ENCODE assay signal across 17 mouse cellular contexts in the genomic region with DNA sequence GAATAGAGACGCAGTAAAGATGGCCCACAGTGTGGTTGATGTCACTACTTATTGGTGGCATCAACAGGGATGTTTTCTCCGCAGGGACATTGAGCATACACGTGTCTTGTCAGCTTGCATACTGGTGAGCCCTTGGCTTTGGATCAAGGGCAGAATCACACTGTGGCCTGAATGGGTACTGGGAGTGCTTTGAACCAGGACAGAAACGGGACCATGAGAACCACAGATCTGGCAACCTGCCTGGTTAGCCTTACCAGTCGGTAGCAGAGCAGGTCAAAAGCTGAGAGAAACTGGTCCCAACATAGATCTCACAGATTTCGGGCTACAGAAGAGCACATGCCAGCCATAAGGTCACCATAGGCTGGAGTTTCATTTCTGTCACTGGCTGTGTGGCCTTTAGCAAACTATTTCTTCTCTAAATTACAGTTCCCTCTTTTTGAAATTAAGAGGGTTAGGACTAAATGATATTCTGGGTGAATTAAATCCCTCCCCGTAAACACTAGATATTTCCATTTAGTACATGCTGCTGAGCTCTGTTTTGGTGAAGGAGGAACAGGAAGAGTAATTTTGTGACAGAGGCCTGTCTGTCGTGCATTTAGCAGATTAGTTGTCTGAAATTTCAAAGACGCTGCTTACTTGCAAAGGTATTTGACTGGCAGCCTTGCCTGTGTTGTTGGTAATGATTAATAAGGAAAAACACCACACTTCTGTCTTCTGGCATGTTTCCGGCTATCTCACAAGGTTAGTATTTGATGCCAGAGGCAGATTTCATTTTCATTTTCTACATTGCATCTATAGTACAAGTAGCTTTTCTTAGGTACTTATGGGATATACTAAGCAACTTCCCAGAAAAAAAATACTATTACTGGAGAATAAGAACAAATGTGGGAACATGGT. TPM values are rescaled to one million over a fixed set of nuclear protein-coding genes. Genes with fewer than 3 reads are reported as not detected.
A peak's percentile ranks its signal among the peaks of the same experiment; 100 is the strongest.
DNase-seq lines count a peak whose midpoint lies in the region; ATAC-seq and TF ChIP-seq lines count a peak whose summit lies in the region.
"Had no signal": no experiment of that assay in that cellular context is flagged by ENCODE, and none has a peak within 500 bp of the region (broad histone marks: within the 10 kb centered on the region; RNA-seq: fewer than 3 reads in every experiment).

No protein-coding gene starts in this region.

- ATAC-seq in kidney, embryonic 16.5 days (ENCODE audit: low FRiP score, low TSS enrichment) = no peak
- no peak for ATAC-seq in forebrain, embryonic 13.5 days
- no peak for ATAC-seq in forebrain, postnatal 0 days
- ATAC-seq: liver, embryonic 12.5 days had no signal

- H3K4me2 ChIP-seq in kidney, embryonic 16.5 days (replicated peaks; ENCODE audit: low read depth, low read length) = no peak overlapping the region
- H3K4me2 ChIP-seq in forebrain, embryonic 13.5 days = no peak overlapping the region
- H3K4me2 ChIP-seq in forebrain, postnatal 0 days (ENCODE audit: low read depth) = no peak overlapping the region
- H3K4me2 ChIP-seq: liver, embryonic 12.5 days; lung, embryonic 14.5 days; midbrain, embryonic 12.5 days; neural tube, embryonic 15.5 days had no signal

- no peaks in the 10 kb centered on the region for H3K36me3 ChIP-seq in kidney, embryonic 16.5 days (ENCODE audit: insufficient read depth, low read length)
- H3K36me3 ChIP-seq in forebrain, embryonic 13.5 days (ENCODE audit: poor library complexity, severe bottlenecking) = no peaks in the 10 kb centered on the region
- no peaks in the 10 kb centered on the region for H3K36me3 ChIP-seq in forebrain, postnatal 0 days (ENCODE audit: insufficient read depth)
- H3K36me3 ChIP-seq: liver, embryonic 12.5 days; midbrain, embryonic 12.5 days; neural tube, embryonic 15.5 days had no signal

- H3K9me3 ChIP-seq in kidney, embryonic 16.5 days (ENCODE audit: low read length) = no peaks in the 10 kb centered on the region
- no peaks in the 10 kb centered on the region for H3K9me3 ChIP-seq in forebrain, embryonic 13.5 days (replicated peaks)
- no peaks in the 10 kb centered on the region for H3K9me3 ChIP-seq in forebrain, postnatal 0 days (ENCODE audit: low read length)
- H3K9me3 ChIP-seq: liver, embryonic 12.5 days; midbrain, embryonic 12.5 days; neural tube, embryonic 15.5 days had no signal

- peak; percentile 22 for DNase-seq in cerebellum, adult 11-12 months
- DNase-seq in cerebellum, adult 9-10 months = no peak
- peak; percentile 64 to 78 for DNase-seq in kidney, adult 8-10 months
- peak; percentile 5 to 30 for DNase-seq in adrenal gland, adult 18-20 months (ENCODE audit: low spot score in 2 of 2)
- peak; percentile 11 to 14 for DNase-seq in cerebellum, postnatal 36 days
- no peak for DNase-seq in forebrain, postnatal 0 days
- DNase-seq: gastrocnemius, postnatal 10 days; lung, embryonic 14.5 days; lung, postnatal 4 days; thymus, postnatal 4 days had no signal

- H3K27me3 ChIP-seq in kidney, embryonic 16.5 days (ENCODE audit: insufficient read depth, low read length) = no peaks in the 10 kb centered on the region
- H3K27me3 ChIP-seq in forebrain, embryonic 13.5 days = no peaks in the 10 kb centered on the region
- no peaks in the 10 kb centered on the region for H3K27me3 ChIP-seq in forebrain, postnatal 0 days (ENCODE audit: insufficient read depth, low read length)
- H3K27me3 ChIP-seq: neural tube, embryonic 15.5 days had no signal

- WGBS in kidney, embryonic 16.5 days = 79% methylated on average over 10 of the region's 10 CpGs
- 85% methylated on average over 10 of the region's 10 CpGs for WGBS in forebrain, embryonic 13.5 days
- whole genome bisulfite sequencing in forebrain, postnatal 0 days = 72% methylated on average over 10 of the region's 10 CpGs

- no peak overlapping the region for H3K9ac ChIP-seq in kidney, embryonic 16.5 days (replicated peaks; ENCODE audit: low read length)
- no peak overlapping the region for H3K9ac ChIP-seq in forebrain, embryonic 13.5 days
- no peak overlapping the region for H3K9ac ChIP-seq in forebrain, postnatal 0 days
- H3K9ac ChIP-seq: liver, embryonic 12.5 days; lung, embryonic 14.5 days; midbrain, embryonic 12.5 days; neural tube, embryonic 15.5 days had no signal

- peaks cover 3% of the 10 kb centered on the region; the same call in 1 of the 2 replicates for H3K4me1 ChIP-seq in kidney, embryonic 16.5 days (ENCODE audit: insufficient read depth, low read length)
- H3K4me1 ChIP-seq in forebrain, embryonic 13.5 days = peaks cover 4% of the 10 kb centered on the region; the same call in 1 of the 2 replicates
- no peaks in the 10 kb centered on the region for H3K4me1 ChIP-seq in forebrain, postnatal 0 days (ENCODE audit: insufficient read depth)
- H3K4me1 ChIP-seq: liver, embryonic 12.5 days had no signal

- no peak overlapping the region for H3K4me3 ChIP-seq in kidney, embryonic 16.5 days (ENCODE audit: low read length)
- H3K4me3 ChIP-seq in forebrain, embryonic 13.5 days = no peak overlapping the region
- H3K4me3 ChIP-seq in forebrain, postnatal 0 days (ENCODE audit: low read depth, low read length) = no peak overlapping the region
- H3K4me3 ChIP-seq: liver, embryonic 12.5 days; midbrain, embryonic 12.5 days; neural tube, embryonic 15.5 days had no signal

- no peak overlapping the region for H3K27ac ChIP-seq in kidney, embryonic 16.5 days (ENCODE audit: low read length)
- no peak overlapping the region for H3K27ac ChIP-seq in forebrain, embryonic 13.5 days
- no peak overlapping the region for H3K27ac ChIP-seq in forebrain, postnatal 0 days (ENCODE audit: low read depth, low read length)
- H3K27ac ChIP-seq: liver, embryonic 12.5 days; midbrain, embryonic 12.5 days; neural tube, embryonic 15.5 days had no signal

- TF ChIP-seq CTCF in forebrain, postnatal 0 days (IDR thresholded peaks at IDR 0.05; ENCODE audit: low read depth) = no peak

RNA-seq across cellular contexts. Expression of a gene that starts 2.0 kb away (rescaled TPM):
- 0.77 and 0.90 TPM in 2 replicates for polyA plus RNA-seq in kidney, embryonic 16.5 days (2015; fragmentation: Nextera tagmentation; extraction: Ambion mirVana)
- total RNA-seq in adrenal gland, adult 18-20 months (2021) = not detected
- 0.06 and 0.14 TPM in 2 replicates for polyA plus RNA-seq in forebrain, embryonic 13.5 days (2015; fragmentation: Nextera tagmentation; extraction: Ambion mirVana)
- total RNA-seq in forebrain, postnatal 0 days (2014; rRNA removed) = 0.14 and 0.15 TPM in 2 replicates
- polyA plus RNA-seq in forebrain, postnatal 0 days (2015; fragmentation: Nextera tagmentation; extraction: Ambion mirVana) = 0.28 and 0.29 TPM in 2 replicates
- polyA plus RNA-seq: hindbrain, embryonic 11.5 days; limb, embryonic 11.5 days; liver, embryonic 12.5 days had no signal

Comparison
In these comparisons a context has a peak if more than half of its experiments do, and no peak if none do; other contexts are left out.
1. DNase-seq: peak in cerebellum, adult 11-12 months (single experiment), kidney, adult 8-10 months (2 of 2), adrenal gland, adult 18-20 months (2 of 2) and cerebellum, postnatal 36 days (2 of 2); none in cerebellum, adult 9-10 months (single experiment) and forebrain, postnatal 0 days (single experiment).